Mouse (Mus musculus): Measurements from ENCODE around the gene Arhgef7.
"Not testable (repeated sequence)": the region's sequence is repeated elsewhere in the genome, so short reads cannot be mapped to it uniquely, and the experiment has no call there.

Arhgef7 gene

DNA sequence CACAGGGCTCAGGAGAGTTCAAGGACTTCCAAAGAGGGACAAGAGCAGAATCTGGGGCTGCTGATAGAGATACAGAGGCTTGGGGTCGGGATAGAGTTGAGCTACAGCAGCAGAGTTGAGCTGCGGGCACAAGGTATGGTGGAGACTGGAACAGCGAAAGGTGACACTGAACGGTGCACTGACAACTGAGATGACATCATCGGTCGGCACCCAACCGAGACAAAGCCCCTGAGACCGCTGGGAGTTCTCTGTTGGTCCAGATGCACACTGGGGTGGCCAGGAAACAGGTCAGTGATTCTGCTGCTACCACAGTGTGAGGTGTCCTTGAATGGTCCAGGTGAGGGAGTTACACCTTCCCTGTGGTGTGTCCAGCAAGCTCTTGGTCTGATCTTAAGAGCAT is 115.2 kb downstream of the Arhgef7 start:
- DNase-seq = no peak

DNA sequence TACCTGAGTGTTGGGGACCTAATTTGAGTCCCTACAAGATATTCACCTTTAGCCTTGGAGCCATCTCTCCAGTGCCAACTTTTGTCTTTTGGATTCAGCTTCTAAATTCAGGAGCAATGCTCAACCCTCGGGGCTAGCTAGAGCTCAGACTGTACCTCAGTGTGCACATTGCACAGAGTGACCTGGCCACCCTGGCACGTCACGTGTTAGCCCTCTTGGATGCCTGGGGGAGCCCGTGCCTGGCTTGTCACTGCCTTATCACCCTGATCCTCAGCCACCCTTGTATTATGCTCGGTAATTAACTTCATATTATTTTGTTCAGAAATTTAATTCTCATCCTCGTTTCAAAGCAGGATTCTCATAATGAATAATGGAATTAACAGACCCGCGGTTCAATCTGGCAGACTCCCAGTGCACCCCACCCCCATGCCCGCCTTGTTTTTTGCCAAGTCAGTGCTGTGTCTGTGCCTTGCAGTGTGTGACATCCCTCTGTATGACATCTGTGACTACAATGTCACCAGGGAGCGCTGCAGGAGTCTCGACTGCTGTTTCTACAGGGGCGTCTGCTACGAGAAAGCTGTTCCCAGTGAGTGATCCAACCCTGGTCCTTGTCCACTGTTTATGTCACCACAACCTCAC is 116.3 kb downstream of the Arhgef7 start:
- DNase-seq = no peak

GRCm38 (mm10) chr8:11844316-11844685 is 116.8 kb downstream of the Arhgef7 start:
- DNase-seq = no peak

DNA sequence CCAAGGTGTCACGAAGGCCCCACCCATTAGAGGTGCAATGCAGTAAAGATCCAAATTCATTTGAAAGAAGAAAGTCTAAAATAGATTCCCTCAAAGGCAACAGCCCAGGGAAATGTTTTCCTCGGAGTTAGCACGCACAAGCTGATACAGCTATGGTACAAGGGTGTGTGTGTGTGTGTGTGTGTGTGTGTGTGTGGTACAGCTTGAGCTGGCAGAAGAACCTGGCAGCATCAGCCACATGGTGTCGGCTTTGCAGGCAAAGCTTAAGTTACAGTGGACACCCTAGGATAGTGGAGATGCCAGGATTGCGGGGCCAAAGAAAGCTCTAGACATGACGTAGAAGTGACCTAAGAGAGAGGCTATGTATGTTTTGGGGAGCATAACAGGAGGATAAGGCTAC is 119.3 kb downstream of the Arhgef7 start:
- no peak for DNase-seq

GRCm38 (mm10) chr8:11867832-11868231 is 140.3 kb downstream of the Arhgef7 start:
- no peak for DNase-seq

GRCm38 (mm10) chr8:11874227-11874626 is 146.7 kb downstream of the Arhgef7 start:
- not testable (repeated sequence) for DNase-seq

- DNase-seq = no peak
Measured at GRCm38 (mm10) chr8:11884646-11885045, 157.1 kb downstream of the Arhgef7 start.
